Mouse (Mus musculus) lung, adult 2 months (tissue): ENCODE results near the gene Onecut1.

Experiments used
- CTCF ChIP-seq: fragments of 200-500 bp; IDR thresholded peaks from 2 replicates; pipeline ENCODE4 v1.5.1; 2011; ENCODE audit warnings: mild to moderate bottlenecking, low read length, control low read depth; ENCODE audit not compliant: insufficient read depth
- POLR2A ChIP-seq: fragments of 200-500 bp; IDR thresholded peaks from 2 replicates; pipeline ENCODE4 v1.6.1; 2011; ENCODE audit warnings: low read depth, mild to moderate bottlenecking, control low read depth, low read length, borderline replicate concordance; ENCODE audit errors: extremely low read depth

- no peak for TF ChIP-seq CTCF
- no peak for TF ChIP-seq POLR2A
Observed at GRCm38 (mm10) chr9:74848411-74849194, 13.1 kb upstream of the Onecut1 start.
